Mouse (Mus musculus): ENCODE results near the gene Selenow. TPM values are rescaled to one million over a fixed set of nuclear protein-coding genes. Genes with fewer than 3 reads are reported as not detected.
"Not testable (repeated sequence)": the region's sequence is repeated elsewhere in the genome, so short reads cannot be mapped to it uniquely, and the experiment has no call there.

Selenow gene
- total RNA-seq, 1 experiment from 2014 or later, result 42.3 TPM

DNA sequence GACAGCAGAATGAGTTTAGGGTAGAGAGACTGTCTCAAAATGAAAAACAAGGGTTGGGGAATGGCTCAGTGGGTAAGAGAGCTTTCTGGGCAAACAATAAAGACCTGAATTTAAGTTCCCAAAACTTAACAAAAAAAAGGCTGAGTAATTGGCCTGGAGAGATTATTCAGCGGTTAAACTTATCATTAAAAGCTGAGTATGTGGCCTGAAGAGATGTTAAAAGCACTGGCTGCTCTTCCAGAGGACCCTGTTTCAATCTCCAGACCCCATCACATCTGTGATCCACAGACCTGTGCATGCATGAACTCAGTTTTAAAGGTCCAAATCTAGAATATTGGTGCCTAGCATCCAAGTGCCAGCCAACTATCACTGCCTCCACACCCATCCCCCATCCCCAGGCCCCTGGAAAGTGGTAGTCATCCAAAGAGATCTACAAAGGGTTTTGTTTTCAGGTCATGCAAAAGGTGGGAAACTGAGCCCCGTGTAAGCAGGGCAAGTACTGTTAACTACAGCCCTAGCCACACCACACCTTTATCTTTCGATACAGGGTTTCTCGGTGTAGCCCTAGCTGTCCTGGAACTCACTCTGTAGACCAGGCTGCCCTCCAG is 25.6 kb upstream of the Selenow start:
- no peak for ATAC-seq (replicated peaks; ENCODE audit: low read depth, poor library complexity, severe bottlenecking)

GRCm38 (mm10) chr7:15945721-15946536 is 23.7 kb upstream of the Selenow start, which contains the start of gene Nop53:
Nop53 (minus strand) TSS chr7:15946074.
- ATAC-seq (replicated peaks; ENCODE audit: low read depth, poor library complexity, severe bottlenecking), result peak; percentile 71

DNA sequence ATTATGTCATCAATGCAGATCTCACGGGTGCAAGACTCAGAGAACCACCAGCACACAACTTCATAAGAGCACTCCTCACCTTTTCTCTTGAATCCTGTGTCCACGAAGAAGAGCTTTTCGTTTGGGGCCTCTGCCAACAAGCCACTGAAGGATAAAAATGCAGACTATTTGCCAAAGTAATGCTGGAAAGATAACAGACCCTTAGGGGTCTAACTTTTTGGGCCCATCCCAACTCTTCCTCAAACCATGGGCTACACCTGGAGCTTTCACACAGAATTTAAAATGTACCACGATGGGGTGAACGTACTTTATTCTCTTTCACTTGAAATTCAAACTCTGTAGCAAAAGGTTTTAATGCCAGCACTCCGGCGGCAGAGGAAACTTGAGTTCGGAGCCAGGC is 23.0 kb upstream of the Selenow start:
- ATAC-seq (replicated peaks; ENCODE audit: low read depth, poor library complexity, severe bottlenecking), result no peak

- ATAC-seq (replicated peaks; ENCODE audit: low read depth, poor library complexity, severe bottlenecking), result no peak
Measured at GRCm38 (mm10) chr7:15944311-15944710, 22.1 kb upstream of the Selenow start.

GRCm38 (mm10) chr7:15938621-15939020 is 16.4 kb upstream of the Selenow start:
- no peak for ATAC-seq (replicated peaks; ENCODE audit: low read depth, poor library complexity, severe bottlenecking)

GRCm38 (mm10) chr7:15937491-15937890 is 15.3 kb upstream of the Selenow start:
- no peak for ATAC-seq (replicated peaks; ENCODE audit: low read depth, poor library complexity, severe bottlenecking)

DNA sequence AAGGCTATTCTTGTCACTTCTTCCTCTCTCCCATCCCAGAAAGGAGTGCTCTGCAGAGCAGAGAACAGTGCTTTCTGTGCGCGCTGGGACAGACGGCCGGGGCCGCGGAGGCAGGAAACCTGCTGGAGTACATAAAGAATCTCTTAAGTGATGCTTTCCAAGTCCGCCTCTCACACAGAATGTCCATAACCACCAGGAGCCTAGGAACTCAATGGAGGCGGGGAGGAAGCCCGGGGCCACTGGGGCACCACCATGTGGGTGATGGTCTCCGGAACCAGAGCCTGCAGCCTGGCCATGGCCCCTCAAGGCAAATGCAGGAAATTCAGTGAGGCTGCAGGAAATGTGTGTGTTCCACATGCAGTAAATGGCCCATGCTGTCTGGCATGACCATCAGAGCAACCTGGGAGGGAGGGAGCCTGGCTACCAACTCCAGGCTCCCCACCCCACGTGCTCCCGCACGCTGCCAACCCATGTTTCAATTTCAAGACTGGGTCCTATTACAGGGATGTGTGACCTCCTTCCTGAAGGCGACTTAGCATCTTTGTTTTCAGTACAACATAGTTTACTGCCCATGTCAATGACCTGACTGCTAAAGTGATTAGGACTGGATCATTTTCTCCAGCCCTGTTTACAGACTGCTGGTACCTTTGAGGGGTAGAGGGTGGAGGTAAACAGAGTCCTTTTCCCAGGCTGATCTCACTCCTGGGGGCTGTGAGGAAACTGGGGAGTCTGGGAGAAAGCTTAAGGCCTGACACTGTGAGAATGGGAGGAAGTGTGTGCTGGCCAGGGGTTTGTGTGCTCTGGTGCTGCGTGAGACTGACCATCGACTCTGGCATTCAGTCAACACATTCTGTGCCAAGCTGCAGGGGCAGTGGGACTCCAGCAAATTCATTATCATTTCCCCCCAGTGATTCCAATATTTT is 11.5 kb upstream of the Selenow start:
- ATAC-seq (replicated peaks; ENCODE audit: low read depth, poor library complexity, severe bottlenecking), result 0 out of 2 replicates have a peak, but pooled peaks have one; percentile 10

GRCm38 (mm10) chr7:15931635-15932034 is 9.4 kb upstream of the Selenow start:
- no peak for ATAC-seq (replicated peaks; ENCODE audit: low read depth, poor library complexity, severe bottlenecking)

DNA sequence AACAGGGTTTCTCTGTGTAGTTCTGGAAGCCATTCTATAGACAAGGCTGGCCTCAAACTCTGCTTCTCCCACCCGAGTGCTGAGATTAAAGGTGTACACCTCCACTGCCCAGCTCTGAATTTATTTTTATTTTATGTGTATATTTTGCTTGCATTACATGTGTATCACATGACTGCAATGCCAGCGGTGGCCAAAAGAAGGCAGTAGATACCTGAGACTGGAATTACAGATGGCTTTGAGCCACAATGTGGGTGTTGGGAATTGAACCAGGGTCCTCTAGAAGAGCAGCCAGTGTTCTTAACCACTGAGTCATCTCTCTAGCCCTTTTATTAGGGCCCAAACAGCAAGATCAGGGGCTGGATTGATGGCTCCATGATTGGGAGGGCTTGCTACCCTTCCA is 8.3 kb upstream of the Selenow start:
- ATAC-seq (replicated peaks; ENCODE audit: low read depth, poor library complexity, severe bottlenecking), result no peak

DNA sequence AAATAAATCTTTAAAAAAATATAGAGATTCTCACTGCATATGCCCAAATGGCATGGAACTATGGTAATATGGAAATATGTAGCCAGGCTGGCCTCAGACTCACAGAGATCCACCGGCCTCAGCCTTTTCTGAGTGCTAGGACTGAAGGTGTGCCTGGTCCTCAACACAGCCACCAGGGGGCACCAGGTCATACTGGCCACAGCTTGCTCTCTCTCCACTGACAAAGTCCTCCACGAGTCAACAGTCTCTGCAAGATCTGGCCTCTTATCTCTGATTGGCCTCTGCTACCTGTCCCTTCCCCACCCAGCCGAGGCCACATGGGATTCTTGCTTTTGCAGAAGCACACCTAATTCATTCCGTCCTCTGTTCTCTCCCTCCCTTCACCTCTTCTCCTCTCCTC is 7.7 kb upstream of the Selenow start:
- peak; percentile 95 for ATAC-seq (replicated peaks; ENCODE audit: low read depth, poor library complexity, severe bottlenecking)

DNA sequence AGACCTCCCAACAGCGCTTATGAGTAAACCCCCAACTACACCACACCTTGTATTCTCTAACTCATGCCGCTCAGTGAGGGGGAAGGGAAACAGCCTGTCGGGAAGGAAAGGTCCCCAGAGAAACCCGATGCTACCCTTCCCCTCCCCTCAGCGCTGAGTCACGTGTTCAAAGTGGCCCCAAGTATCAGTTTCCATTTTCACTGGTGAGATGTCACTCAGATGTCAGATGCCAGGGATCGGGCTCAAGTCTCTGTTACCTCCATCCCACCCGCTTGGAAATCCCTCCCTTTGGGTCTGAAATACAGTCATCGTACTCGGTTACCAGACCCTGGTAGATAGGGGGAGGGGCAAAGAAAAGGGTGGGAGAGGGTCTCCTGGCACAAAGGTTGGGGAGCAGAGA is 406 bp downstream of the Selenow start:
- ATAC-seq (replicated peaks; ENCODE audit: low read depth, poor library complexity, severe bottlenecking), result peak; percentile 31

GRCm38 (mm10) chr7:15920645-15921190 is 1.5 kb downstream of the Selenow start:
- ATAC-seq (replicated peaks; ENCODE audit: low read depth, poor library complexity, severe bottlenecking), result no peak

- ATAC-seq (replicated peaks; ENCODE audit: low read depth, poor library complexity, severe bottlenecking), result no peak
Measured at GRCm38 (mm10) chr7:15919947-15920346, 2.3 kb downstream of the Selenow start.

DNA sequence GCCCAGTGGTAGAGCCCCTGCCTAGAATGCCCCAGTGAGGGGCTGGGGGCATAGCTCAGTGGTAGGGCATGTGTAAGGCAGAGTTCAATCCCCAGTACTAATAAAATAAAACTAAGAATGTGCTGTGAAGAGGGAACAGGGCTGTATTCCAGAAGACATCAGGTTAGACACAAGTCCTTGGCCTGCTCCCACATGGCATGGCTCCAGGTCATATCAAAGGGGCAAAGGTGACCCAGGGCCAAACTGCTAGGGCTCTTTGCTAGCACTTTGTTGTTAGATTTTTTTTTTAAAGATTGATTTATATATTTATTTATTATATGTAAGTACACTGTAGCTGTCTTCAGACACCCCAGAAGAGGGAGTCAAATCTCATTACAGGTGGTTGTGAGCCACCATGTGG is 3.8 kb downstream of the Selenow start:
- ATAC-seq (replicated peaks; ENCODE audit: low read depth, poor library complexity, severe bottlenecking), result no peak

DNA sequence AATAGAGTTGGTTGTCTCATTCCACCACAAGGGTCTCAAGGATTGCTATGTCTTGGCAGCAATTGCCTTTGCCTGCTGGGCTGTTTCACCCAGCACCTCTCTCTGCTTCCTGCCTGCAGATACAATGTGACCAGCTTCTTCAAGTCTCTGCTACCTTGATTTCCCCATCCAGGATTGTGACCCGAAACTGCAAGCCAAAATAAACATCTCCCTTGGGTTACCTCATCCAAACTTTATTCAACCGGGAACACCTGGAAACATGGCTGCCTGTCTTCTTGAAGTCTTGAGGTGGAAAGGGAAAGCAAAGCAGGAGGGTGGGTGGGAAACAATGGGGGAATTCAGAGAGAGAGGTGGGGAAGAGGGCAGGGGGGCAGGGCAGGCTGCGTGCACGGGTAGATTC is 5.2 kb downstream of the Selenow start:
- no peak for ATAC-seq (replicated peaks; ENCODE audit: low read depth, poor library complexity, severe bottlenecking)

GRCm38 (mm10) chr7:15916134-15916723 is 6.0 kb downstream of the Selenow start:
- no peak for ATAC-seq (replicated peaks; ENCODE audit: low read depth, poor library complexity, severe bottlenecking)

DNA sequence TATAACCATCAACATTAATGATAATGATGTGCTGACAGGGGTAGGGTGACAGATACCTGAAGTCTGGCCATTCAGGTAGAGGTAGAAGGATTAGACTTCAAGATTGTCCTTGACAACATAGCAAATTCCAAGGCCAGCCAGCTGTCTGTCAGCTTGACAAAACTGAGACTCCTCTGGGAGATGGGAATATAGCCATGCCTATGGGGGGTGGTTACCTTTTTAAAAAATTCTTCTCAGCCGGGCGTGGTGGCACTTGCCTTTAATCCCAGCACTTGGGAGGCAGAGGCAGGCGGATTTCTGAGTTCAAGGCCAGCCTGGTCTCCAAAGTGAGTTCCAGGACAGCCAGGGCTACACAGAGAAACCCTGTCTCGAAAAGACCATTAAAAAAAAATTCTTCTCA is 6.5 kb downstream of the Selenow start:
- ATAC-seq (replicated peaks; ENCODE audit: low read depth, poor library complexity, severe bottlenecking), result not testable (repeated sequence)

DNA sequence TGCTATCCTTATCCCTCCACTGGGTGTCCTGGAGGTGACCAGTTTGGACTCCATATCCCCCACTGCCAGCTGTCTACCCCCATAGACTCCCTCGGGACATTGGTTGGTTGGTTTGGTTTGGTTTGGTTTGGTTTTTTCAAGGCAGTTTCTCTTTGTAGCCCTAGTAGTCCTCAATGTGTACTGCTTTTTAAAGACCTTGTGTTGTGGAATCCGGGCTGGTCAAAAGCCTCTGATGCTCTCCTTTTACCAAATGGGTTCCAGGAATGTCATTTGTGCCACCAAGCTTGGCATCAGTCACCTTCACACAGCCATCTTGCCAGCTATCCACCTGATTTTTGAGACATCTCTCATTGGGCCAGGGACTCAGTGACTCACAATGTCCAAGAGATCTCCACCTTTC is 7.5 kb downstream of the Selenow start:
- ATAC-seq (replicated peaks; ENCODE audit: low read depth, poor library complexity, severe bottlenecking), result no peak

DNA sequence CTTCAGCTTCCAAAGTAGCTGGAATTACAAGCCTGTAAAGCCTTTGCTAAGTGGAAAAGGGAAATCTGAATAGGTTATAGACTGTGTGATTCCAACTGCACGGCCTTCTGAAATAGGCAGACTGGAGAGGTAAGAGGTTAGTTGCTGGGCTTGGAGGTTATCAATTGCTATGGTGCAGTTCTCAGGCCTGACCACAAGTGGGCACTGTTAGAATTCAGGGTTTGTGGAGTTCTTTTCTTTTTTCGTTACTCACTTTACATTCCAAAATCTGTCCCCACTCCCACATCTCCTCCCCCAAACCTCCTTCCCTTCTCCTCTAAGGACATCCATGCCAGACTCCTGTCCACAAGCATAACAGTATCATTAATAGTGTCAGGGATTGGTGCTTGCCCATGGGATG is 8.0 kb downstream of the Selenow start:
- ATAC-seq (replicated peaks; ENCODE audit: low read depth, poor library complexity, severe bottlenecking), result peak; percentile 83

DNA sequence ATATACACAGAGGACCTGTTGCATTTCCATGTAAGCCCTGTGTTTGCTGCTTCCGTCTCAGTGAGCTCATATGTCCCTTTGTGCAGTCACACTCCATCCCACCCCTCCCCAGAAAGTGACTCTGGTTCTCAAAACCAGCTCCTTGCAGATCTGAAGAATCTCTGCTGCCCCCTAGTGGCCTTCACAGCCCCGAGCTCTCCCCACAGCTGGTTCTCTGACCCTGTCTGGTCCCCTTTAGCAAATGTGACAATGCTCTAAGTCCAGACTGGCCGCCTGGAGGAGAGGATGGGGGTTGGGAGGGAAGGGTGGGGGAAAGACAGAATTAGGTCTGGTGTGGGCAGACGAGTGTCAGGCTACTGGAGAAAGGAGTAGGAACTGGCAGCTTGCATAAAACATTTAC is 10.0 kb downstream of the Selenow start:
- peak; percentile 85 for ATAC-seq (replicated peaks; ENCODE audit: low read depth, poor library complexity, severe bottlenecking)
